Mouse (Mus musculus) E14TG2a.4 (cell line): ENCODE results near the gene Tnrc6a.

Experiments used
- CTCF ChIP-seq: conservative IDR thresholded peaks from 2 replicates; pipeline ENCODE4 v1.5.1; 2014; ENCODE audit warnings: low read length
- NANOG ChIP-seq: IDR thresholded peaks from 2 replicates; pipeline ENCODE4 v1.6.1; 2014; ENCODE audit warnings: borderline replicate concordance, low read length, mixed read lengths
- POU5F1 ChIP-seq: IDR thresholded peaks from 2 replicates; pipeline ENCODE4 v1.6.1; 2014; ENCODE audit warnings: low read length, borderline replicate concordance

GRCm38 (mm10) chr7:123240064-123240463 lies 116.4 kb downstream of the Tnrc6a start:
- TF ChIP-seq CTCF (no peak), POU5F1 (no peak), NANOG (no peak)
